Mouse (Mus musculus) midbrain, embryonic 15.5 days (tissue): ENCODE measurements at regions not wholly inside any gene's neighbourhood (a gene's known extent, or its start where the extent isn't known, plus 50 kb on each side); places are given as distances from the start of the nearest gene placed in this dataset.
A peak's percentile ranks its signal among the peaks of the same experiment; 100 is the strongest.
"Not testable (repeated sequence)": the region's sequence is repeated elsewhere in the genome, so short reads cannot be mapped to it uniquely, and the experiment has no call there.

Experiments used
- ATAC-seq: fragments of 200-750 bp; cut with Nextera tagmentation; replicated peaks from 2 replicates; pipeline ENCODE4 v1.8.0; 2017; ENCODE audit warnings: moderate TSS enrichment
- H3K27ac ChIP-seq: fragments of 300-500 bp; sonication (generic); 2 replicates; pipeline ENCODE4 v1.5.1; 2015; ENCODE audit warnings: mild to moderate bottlenecking, inconsistent platforms
- H3K27me3 ChIP-seq: fragments of 300-500 bp; sonication (generic); replicated peaks from 2 replicates; pipeline ENCODE4 v1.6.1; 2015; ENCODE audit warnings: inconsistent platforms
- H3K36me3 ChIP-seq: fragments of 300-500 bp; sonication (generic); replicated peaks from 2 replicates; pipeline ENCODE4 v1.6.1; 2015; ENCODE audit warnings: inconsistent platforms
- H3K4me1 ChIP-seq: fragments of 300-500 bp; sonication (generic); 2 replicates; pipeline ENCODE4 v1.6.1; 2015; ENCODE audit warnings: inconsistent platforms
- H3K4me2 ChIP-seq: fragments of 300-500 bp; sonication (generic); 2 replicates; pipeline ENCODE4 v1.6.1; 2015; ENCODE audit warnings: inconsistent platforms, mild to moderate bottlenecking, moderate library complexity
- H3K4me3 ChIP-seq: fragments of 300-500 bp; sonication (generic); 2 replicates; pipeline ENCODE4 v1.5.1; 2015; ENCODE audit warnings: mild to moderate bottlenecking, inconsistent platforms
- H3K9ac ChIP-seq: fragments of 300-500 bp; sonication (generic); 2 replicates; pipeline ENCODE4 v1.6.1; 2015; ENCODE audit warnings: mild to moderate bottlenecking, inconsistent platforms
- H3K9me3 ChIP-seq: fragments of 300-500 bp; sonication (generic); 2 replicates; pipeline ENCODE4 v1.6.1; 2016; ENCODE audit warnings: inconsistent platforms
- WGBS: fragments of 180-500 bp; shearing (Covaris S2); methylation state at CpG from one replicate; pipeline ENCODE4 v1.1.7; 2015; ENCODE audit warnings: mixed read lengths; 5-methylcytosine and 5-hydroxymethylcytosine counted together

DNA sequence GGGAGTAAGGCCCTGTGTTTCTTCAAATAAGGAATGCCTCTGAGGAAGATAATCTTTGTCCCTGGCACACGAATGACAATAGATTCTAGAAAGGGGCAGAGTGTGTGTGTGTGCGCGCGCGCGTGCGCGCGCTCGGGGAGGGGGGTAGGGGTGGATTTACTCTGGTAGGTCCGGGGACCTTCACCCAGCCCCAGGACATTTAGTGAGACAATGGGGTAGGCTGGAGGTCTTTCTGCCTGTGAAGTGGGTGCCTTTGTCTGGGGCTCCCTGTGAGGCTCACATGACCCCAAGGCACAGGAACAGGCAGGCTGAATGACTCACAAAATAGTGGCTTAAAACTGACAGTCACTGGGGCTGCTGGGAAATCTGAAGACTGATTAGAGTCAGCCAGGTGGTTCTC lies 139.1 kb upstream of the Bcor start:
- no peak overlapping the region for H3K4me3 ChIP-seq
- no peak overlapping the region for H3K27ac ChIP-seq
- 76% methylated on average over 11 of the region's 11 CpGs for WGBS
- H3K36me3 ChIP-seq: no peaks in the 10 kb centered on the region
- 0 out of 2 replicates have a peak, but pooled peaks cover 3% of the 10 kb centered on the region for H3K4me1 ChIP-seq
- ATAC-seq: no peak
- H3K9ac ChIP-seq: no peak overlapping the region
- no peaks in the 10 kb centered on the region for H3K27me3 ChIP-seq
- H3K9me3 ChIP-seq: no peaks in the 10 kb centered on the region
- no peak overlapping the region for H3K4me2 ChIP-seq

DNA sequence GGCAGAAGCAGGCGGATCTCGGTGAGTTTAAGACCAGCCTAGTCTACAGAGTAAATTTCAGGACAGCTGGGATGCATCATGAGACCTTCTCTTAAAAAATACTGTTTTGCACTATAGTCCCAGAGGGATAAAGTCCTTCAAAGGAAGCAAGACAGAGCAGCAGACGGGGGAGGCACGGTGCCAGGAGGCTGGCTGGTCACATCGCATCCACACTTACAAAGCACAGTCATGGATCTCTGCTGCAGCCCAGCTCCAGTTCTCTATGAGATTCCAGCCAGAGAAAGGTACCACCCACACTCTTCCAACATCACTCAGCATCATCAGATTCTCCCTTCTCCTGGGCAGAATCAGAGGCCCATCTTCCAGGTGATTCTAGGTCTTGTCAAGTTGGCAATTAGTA lies 144.5 kb upstream of the Bcor start:
- no peak for ATAC-seq
- Histone ChIP-seq H3K27me3 (no peaks in the 10 kb centered on the region), H3K9me3 (no peaks in the 10 kb centered on the region), H3K4me2 (no peak overlapping the region), H3K36me3 (no peaks in the 10 kb centered on the region), H3K4me3 (no peak overlapping the region), H3K9ac (no peak overlapping the region), H3K4me1 (no peaks in the 10 kb centered on the region), H3K27ac (no peak overlapping the region)
- 84% methylated on average over 5 of the region's 5 CpGs for WGBS

DNA sequence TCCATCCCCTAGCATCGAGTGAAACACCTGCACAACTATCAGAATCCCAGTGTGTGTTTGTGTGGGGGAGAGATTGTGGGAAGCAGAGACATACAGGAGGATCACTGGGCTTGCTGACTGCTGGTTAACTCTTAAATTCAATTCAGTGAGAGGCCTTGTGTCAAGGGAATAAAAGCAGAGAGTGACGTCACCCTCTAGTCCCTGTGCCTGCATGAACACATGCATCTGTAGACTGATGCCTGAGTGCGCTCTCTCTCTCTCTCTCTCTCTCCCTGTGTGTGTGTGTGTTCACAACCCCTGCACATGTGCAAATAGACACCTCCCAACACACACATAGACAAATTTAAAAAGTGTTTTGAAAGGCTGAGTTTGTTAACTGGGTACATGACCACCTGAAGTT lies 146.8 kb upstream of the Bcor start:
- Histone ChIP-seq H3K4me1 (no peaks in the 10 kb centered on the region), H3K9me3 (no peaks in the 10 kb centered on the region), H3K4me2 (no peak overlapping the region), H3K4me3 (no peak overlapping the region), H3K27me3 (no peaks in the 10 kb centered on the region), H3K27ac (no peak overlapping the region), H3K36me3 (no peaks in the 10 kb centered on the region), H3K9ac (no peak overlapping the region)
- ATAC-seq: no peak
- 65% methylated on average over 3 of the region's 3 CpGs for WGBS

DNA sequence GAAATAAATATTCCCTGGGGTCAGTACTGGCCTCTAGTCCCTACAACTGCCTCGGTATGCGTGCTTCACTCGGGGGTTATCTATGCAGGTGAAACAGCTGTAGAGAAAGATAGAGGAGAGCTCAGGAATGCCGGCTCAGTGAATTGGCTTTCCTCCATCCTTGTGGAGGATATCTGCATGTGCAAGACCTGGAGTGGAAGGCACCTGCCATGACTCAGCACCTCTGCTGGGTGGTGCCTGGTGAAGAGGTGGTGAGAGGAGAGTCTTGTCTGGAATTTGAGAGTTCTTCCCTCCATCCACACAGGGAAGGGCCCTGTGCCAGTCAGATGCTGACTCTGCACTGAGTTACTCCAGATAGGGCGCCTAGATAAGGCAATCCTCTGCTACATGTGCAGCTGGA lies 152.4 kb upstream of the Bcor start:
- Histone ChIP-seq H3K9me3 (no peaks in the 10 kb centered on the region), H3K36me3 (no peaks in the 10 kb centered on the region), H3K9ac (no peak overlapping the region), H3K4me3 (no peak overlapping the region), H3K4me2 (no peak overlapping the region), H3K27ac (no peak overlapping the region), H3K27me3 (no peaks in the 10 kb centered on the region), H3K4me1 (no peaks in the 10 kb centered on the region)
- no peak for ATAC-seq
- WGBS: 81% methylated on average over 5 of the region's 5 CpGs

DNA sequence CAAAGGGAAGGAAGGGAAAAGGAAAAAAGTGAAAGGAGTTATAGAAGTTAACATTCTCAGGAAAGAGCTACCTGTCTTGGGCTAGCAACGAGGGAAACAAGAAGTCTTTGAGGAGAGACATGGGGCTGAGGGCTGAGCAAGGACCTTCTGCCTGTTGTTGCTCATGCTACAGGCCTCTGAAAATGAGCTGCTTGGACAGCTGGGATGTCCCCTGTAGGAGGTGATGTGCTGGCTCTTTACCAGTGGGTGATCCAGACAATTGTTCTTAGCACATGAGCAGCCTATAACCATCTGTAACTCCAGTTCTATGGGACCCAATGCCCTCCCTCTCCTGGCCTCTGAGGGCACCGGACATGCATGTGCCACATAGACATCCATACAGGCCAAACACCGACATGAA lies 155.5 kb upstream of the Bcor start:
- Histone ChIP-seq H3K9ac (no peak overlapping the region), H3K27me3 (no peaks in the 10 kb centered on the region), H3K9me3 (no peaks in the 10 kb centered on the region), H3K36me3 (no peaks in the 10 kb centered on the region), H3K27ac (no peak overlapping the region), H3K4me3 (no peak overlapping the region), H3K4me2 (no peak overlapping the region), H3K4me1 (no peaks in the 10 kb centered on the region)
- 92% methylated on average over 3 of the region's 3 CpGs for WGBS
- no peak for ATAC-seq

DNA sequence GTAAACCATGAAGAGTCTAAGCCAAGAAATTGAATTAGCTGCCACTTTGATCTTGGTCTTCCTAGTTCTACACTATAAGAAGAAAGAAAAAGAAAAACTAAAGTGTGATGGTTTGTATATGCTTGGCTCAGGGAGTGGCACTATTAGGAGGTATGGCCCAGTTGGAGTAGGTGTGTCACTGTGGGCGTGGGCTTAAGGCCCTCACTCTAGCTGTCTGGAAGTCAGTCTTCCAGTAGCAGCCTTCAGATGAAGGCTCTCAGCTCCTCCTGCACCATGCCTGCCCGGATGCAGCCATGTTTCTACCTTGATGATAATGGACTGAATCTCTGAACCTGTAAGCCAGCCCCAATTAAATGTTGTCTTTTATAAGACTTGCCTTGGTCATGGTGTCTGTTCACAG lies 157.3 kb upstream of the Bcor start:
- not testable (repeated sequence) for H3K4me1 ChIP-seq

DNA sequence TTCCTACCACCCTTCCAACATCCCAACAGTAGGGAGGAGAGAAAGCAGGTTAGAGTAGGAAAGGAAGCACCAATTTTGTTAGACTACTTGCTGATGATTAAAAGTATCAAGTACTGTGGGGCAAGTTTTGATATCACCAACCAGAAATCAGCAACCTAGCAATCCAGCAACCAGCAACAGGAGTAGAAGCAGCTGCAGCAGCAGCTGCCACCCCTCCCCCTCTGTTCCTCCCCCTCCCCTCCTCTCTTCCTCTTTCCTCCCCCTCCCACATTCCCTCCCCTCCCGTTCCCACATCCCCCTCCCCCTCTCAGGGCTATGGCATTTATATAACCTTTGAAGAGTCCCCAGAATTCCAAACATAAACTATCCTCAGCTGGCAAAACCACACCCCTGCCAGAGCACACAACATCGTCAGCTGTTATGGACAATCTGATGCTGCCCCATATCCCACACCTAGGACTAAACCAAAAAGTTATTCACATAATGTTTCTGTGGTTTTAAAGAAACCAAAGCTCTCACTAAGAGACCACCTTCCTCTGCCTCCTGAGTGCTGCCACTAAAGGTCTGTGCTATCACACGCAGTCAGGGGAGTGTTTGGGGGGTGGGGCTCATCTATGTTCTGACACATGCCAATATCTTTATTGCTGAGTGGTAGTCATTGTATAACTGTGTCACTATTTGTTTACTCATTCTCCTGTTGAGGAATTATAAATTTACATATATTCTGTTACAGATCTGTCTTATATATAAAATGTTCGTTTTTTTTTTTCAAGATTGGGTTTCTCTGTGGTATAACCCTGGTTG lies 158.9 kb upstream of the Bcor start:
- Histone ChIP-seq H3K9me3 (no peaks in the 10 kb centered on the region), H3K27me3 (no peaks in the 10 kb centered on the region), H3K4me2 (no peak overlapping the region), H3K36me3 (no peaks in the 10 kb centered on the region), H3K4me1 (no peaks in the 10 kb centered on the region), H3K9ac (no peak overlapping the region), H3K4me3 (no peak overlapping the region), H3K27ac (no peak overlapping the region)
- ATAC-seq: no peak
- WGBS: 56% methylated on average over 4 of the region's 4 CpGs

More for the DNA sequence above, 157.3 kb upstream of the Bcor start:
- not testable (repeated sequence) for ATAC-seq, H3K9ac ChIP-seq, H3K4me2 ChIP-seq, H3K9me3 ChIP-seq, H3K36me3 ChIP-seq, H3K27ac ChIP-seq, H3K27me3 ChIP-seq, H3K4me3 ChIP-seq
- WGBS: 81% methylated on average over 2 of the region's 2 CpGs

DNA sequence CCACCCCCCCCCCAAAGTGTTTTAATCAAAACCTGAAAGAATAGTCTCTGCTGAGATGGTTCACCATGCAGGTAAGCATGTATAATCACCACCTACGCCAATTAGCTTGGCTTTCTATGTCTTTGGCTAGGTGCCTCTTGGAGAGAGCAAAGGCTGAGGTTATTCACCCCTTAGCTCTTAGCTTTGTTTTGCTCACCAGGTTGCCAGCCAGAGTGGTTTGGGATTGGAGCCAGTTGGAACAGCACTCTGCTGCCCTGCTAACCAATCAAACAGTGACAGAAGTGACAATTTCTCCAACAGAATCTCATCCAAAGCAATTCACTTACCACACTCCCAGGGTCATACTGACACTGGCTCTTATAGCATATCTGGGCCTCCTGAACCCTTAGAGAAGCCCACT lies 162.3 kb upstream of the Bcor start:
- WGBS: 85% methylated on average over 1 of the region's 1 CpGs
- Histone ChIP-seq H3K4me2 (no peak overlapping the region), H3K4me1 (no peaks in the 10 kb centered on the region), H3K9ac (no peak overlapping the region), H3K27me3 (no peaks in the 10 kb centered on the region), H3K27ac (no peak overlapping the region), H3K36me3 (no peaks in the 10 kb centered on the region), H3K9me3 (no peaks in the 10 kb centered on the region), H3K4me3 (no peak overlapping the region)
- no peak for ATAC-seq

DNA sequence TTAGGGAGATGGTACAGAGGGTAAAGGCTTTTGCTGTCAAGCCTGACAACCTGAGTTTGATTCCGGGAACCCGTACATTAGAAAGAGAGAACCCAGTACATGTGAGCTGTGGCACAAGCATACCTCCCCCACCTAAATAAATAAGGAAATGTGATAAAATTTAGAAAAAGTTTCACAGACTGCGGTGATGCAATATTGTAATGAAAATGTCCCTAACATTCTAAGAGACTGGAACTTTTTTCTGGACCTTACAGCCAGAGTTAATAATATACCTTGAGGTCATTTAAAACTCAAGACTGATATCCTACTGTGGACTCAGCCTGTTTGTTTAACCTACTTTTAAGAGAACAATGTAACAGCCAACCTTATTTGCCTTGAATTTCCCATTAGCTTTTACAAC lies 163.1 kb upstream of the Bcor start:
- Histone ChIP-seq H3K36me3 (no peaks in the 10 kb centered on the region), H3K4me2 (no peak overlapping the region), H3K9ac (no peak overlapping the region), H3K4me1 (no peaks in the 10 kb centered on the region), H3K9me3 (no peaks in the 10 kb centered on the region), H3K4me3 (no peak overlapping the region), H3K27ac (no peak overlapping the region), H3K27me3 (no peaks in the 10 kb centered on the region)
- WGBS: 94% methylated on average over 3 of the region's 3 CpGs
- ATAC-seq: no peak

DNA sequence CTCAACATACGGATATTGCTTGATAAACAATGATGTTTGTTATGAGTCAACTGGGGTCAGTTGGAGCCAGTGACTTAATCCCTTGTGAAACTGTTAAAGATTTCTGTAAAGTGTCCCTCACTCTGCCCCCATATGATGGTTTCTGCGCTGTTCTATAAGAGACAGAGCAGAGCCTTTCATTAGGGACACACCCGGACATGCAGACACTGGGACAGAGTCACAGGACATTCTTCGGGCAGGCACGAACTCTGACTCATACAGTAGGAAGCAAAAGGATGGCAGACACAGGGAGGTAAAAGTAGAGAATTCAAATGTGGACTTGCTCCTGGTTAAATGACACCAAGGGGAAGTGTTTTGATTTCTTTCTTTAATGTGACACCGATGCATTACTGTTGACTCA lies 163.7 kb upstream of the Bcor start:
- no peak for ATAC-seq
- 75% methylated on average over 6 of the region's 6 CpGs for WGBS
- no peaks in the 10 kb centered on the region for H3K27me3 ChIP-seq
- no peak overlapping the region for H3K4me3 ChIP-seq
- H3K36me3 ChIP-seq: no peaks in the 10 kb centered on the region
- no peak overlapping the region for H3K4me2 ChIP-seq
- H3K27ac ChIP-seq: no peak overlapping the region
- no peak overlapping the region for H3K9ac ChIP-seq
- H3K9me3 ChIP-seq: no peaks in the 10 kb centered on the region
- H3K4me1 ChIP-seq: no peaks in the 10 kb centered on the region

DNA sequence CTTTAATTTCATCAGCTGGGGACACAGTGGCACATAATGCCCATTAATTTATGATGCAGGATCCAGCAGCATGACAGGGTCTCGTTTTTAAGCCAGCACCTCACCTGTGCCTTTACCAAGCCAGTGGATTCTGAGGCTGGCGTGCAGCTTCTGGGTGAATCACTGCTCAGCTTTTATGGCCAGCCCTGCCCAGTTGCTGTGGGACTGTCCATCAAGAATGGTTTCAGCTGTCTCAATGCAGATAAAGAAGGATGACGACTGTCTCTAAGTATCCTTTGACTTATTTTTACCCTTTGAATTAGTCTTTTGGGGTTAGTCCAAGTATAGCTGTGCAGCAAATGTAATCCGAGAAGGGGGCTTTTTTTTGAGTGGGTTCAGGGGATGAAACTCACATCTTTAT lies 167.3 kb upstream of the Bcor start:
- H3K9ac ChIP-seq: no peak overlapping the region
- no peak overlapping the region for H3K27ac ChIP-seq
- 69% methylated on average over 4 of the region's 4 CpGs for WGBS
- no peaks in the 10 kb centered on the region for H3K4me1 ChIP-seq
- H3K9me3 ChIP-seq: no peaks in the 10 kb centered on the region
- H3K4me2 ChIP-seq: no peak overlapping the region
- ATAC-seq: no peak
- no peaks in the 10 kb centered on the region for H3K36me3 ChIP-seq
- H3K27me3 ChIP-seq: no peaks in the 10 kb centered on the region
- H3K4me3 ChIP-seq: no peak overlapping the region

DNA sequence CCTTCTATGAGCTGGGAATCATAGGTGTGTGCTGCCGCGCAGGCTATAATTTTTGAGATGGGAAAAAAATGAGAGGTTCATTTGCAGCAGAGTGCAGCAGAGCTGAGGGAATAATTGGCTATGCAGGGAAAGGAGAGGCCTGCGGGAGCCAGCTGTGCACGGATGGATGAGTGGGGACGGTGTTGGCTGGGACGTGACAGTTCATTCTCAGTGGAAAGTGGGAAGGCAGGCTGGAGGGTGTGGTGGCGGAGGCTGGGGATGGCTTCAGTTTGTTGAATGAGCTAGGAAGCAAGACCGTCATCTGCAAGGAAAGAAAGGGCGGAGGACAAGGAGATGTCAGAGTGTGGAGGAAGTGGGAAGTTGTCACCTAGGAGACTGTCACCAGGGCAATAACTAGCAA lies 180.4 kb upstream of the Bcor start:
- Histone ChIP-seq H3K9me3 (no peaks in the 10 kb centered on the region), H3K4me2 (no peak overlapping the region), H3K36me3 (no peaks in the 10 kb centered on the region), H3K4me1 (no peaks in the 10 kb centered on the region), H3K27ac (no peak overlapping the region), H3K4me3 (no peak overlapping the region), H3K9ac (no peak overlapping the region), H3K27me3 (no peaks in the 10 kb centered on the region)
- peak; percentile 60; the same call in 1 of the 2 replicates for ATAC-seq
- 63% methylated on average over 9 of the region's 9 CpGs for WGBS

DNA sequence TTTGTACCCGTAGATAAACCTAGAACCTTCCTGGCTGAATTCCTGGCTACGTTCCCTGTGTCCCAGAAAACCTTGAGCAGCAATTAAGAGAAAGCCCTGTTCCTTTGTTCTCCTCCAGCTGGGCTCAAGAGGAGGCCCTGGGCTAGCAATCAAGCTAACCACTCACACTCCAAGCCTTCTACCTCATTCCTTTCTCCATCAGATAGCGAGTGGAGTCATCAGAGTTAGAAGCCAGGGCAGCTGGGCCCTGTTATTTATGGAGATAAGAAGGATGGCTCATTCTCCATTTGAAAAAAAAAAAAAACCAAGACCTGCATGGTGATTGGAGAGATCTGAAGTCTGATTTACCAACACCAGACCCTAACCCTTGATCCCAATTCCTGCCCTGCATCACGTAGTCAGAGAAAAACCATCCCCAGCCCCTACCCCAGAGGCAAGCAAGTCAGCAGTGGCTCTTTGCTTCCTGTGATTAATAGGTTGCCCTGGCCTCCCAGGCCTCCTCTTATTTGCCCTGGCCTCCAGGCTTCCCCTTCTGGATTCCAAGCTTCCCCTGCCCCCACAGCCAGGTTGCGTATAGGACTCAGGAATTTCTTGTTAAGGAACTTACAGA lies 181.3 kb upstream of the Bcor start:
- Histone ChIP-seq H3K9ac (no peak overlapping the region), H3K9me3 (no peaks in the 10 kb centered on the region), H3K4me3 (no peak overlapping the region), H3K27ac (no peak overlapping the region), H3K27me3 (no peaks in the 10 kb centered on the region), H3K36me3 (no peaks in the 10 kb centered on the region), H3K4me2 (no peak overlapping the region), H3K4me1 (no peaks in the 10 kb centered on the region)
- whole genome bisulfite sequencing: 77% methylated on average over 5 of the region's 5 CpGs
- ATAC-seq: no peak
